Mouse (Mus musculus) intestine, embryonic 16.5 days (tissue): ENCODE results near the gene Ccl9. TPM values are rescaled to one million over a fixed set of nuclear protein-coding genes. Genes with fewer than 3 reads are reported as not detected.

ENCODE experiments used
- ATAC-seq: fragments of 200-750 bp; cut with Nextera tagmentation; 2 replicates; pipeline ENCODE4 v1.8.0; 2017; ENCODE audit warnings: moderate TSS enrichment, moderate library complexity
- H3K27ac ChIP-seq: fragments of 300-500 bp; sonication (generic); 2 replicates; pipeline ENCODE4 v1.5.1; 2014; ENCODE audit warnings: mild to moderate bottlenecking, low read length
- H3K27me3 ChIP-seq: fragments of 300-500 bp; sonication (generic); replicated peaks from 2 replicates; pipeline ENCODE4 v1.6.1; 2014; ENCODE audit warnings: low read length, control low read depth, mixed read lengths; ENCODE audit not compliant: control insufficient read depth, insufficient read depth
- H3K36me3 ChIP-seq: fragments of 300-500 bp; sonication (generic); 2 replicates; pipeline ENCODE4 v1.6.1; 2014; ENCODE audit warnings: low read length, control low read depth; ENCODE audit not compliant: control insufficient read depth, insufficient read depth
- H3K4me1 ChIP-seq: fragments of 300-500 bp; sonication (generic); 2 replicates; pipeline ENCODE4 v1.6.1; 2014; ENCODE audit warnings: low read length, control low read depth, mixed read lengths; ENCODE audit not compliant: control insufficient read depth, insufficient read depth
- H3K4me2 ChIP-seq: fragments of 300-500 bp; sonication (generic); 2 replicates; pipeline ENCODE4 v1.6.1; 2014; ENCODE audit warnings: low read depth, low read length, control low read depth
- H3K4me3 ChIP-seq: fragments of 300-500 bp; sonication (generic); 2 replicates; pipeline ENCODE4 v1.5.1; 2014; ENCODE audit warnings: mild to moderate bottlenecking, low read length
- H3K9ac ChIP-seq: fragments of 300-500 bp; sonication (generic); 2 replicates; pipeline ENCODE4 v1.6.1; 2014; ENCODE audit warnings: low read depth, low read length
- H3K9me3 ChIP-seq: fragments of 300-500 bp; sonication (generic); 2 replicates; pipeline ENCODE4 v1.6.1; 2016; ENCODE audit warnings: low read length, control low read depth; ENCODE audit not compliant: control insufficient read depth
- WGBS: fragments of 180-500 bp; shearing (Covaris S2); extraction: QIAGEN DNeasy Blood & Tissue Kit; methylation state at CpG from one replicate; pipeline ENCODE4 v1.1.7; 2014; 5-methylcytosine and 5-hydroxymethylcytosine counted together
- polyA plus RNA-seq: library from polyadenylated mRNA; unstranded; fragments of >200 nt; fragmentation: Nextera tagmentation; extraction: Ambion mirVana; gene quantifications from 2 replicates; pipeline ENCODE4 v1.2.1, GENCODE M21; 2015

The Ccl9 gene
- polyA plus RNA-seq, 1 experiment from 2014 or later = 52.6 TPM

DNA sequence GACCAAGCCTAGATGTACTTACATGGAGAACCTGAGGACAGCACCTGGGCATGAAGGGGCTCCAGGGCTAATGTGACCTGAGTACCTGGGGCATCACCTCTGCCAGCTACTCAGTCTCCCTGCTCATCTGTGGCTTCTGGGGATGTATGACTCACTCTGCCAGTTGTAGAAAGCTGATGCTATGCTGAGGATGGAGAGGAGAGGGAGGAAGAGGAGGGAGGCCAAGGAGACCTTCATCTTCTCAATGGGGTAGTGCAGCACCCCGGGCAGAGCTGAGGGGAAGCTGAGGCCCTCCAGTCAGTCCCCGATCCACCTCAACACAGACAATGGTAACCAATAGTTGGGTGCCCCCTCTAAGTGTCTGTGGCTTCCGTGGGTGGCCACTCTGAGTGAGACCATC is 9.7 kb downstream of the Ccl9 start:
- Histone ChIP-seq H3K27me3 (no peaks in the 10 kb centered on the region), H3K4me2 (no peak overlapping the region), H3K4me1 (no peaks in the 10 kb centered on the region), H3K36me3 (no peaks in the 10 kb centered on the region), H3K9me3 (no peaks in the 10 kb centered on the region), H3K9ac (no peak overlapping the region), H3K27ac (no peak overlapping the region), H3K4me3 (no peak overlapping the region)
- WGBS = 88% methylated on average over 3 of the region's 3 CpGs
- ATAC-seq = no peak

DNA sequence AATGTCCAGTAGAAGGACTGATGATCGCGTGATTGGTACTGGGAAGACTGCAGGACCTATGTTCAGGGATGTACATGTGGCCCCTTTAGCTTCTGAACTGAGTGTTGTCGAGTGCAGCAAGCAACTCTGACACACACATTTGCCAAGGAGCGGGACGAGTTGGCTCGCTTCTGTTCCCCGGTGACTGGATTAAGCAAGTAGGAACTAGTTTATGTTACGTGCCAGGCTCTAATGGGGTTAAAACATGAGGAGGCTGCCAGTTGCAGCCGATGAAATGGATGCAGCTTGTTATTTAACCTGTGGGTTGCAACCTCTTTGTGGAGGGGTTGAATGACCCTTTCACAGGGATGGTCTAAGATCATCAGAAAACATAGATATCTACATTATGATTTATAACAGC is 10.4 kb downstream of the Ccl9 start:
- Histone ChIP-seq H3K27ac (no peak overlapping the region), H3K36me3 (no peaks in the 10 kb centered on the region), H3K4me2 (no peak overlapping the region), H3K9me3 (no peaks in the 10 kb centered on the region), H3K27me3 (no peaks in the 10 kb centered on the region), H3K4me1 (no peaks in the 10 kb centered on the region), H3K9ac (no peak overlapping the region), H3K4me3 (no peak overlapping the region)
- 91% methylated on average over 9 of the region's 9 CpGs for WGBS
- no peak for ATAC-seq

DNA sequence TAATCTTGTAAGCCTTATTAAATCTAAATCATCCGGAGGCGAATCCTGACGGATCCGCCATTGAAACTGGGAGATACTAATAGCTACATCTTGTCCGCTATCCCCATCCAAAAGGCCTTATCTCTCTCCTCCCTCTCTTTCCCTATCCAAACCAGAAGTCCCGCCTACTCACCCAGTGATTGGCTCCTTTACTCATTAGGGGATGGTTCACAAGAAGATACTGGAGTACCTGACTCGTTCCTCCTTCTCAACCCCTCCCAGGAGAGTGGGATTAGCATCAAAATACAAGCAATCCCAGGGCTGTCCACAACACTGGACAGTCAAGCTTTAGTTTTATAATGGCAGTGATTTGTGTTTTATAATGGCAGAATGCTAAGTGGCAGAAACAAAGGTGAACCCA is 11.1 kb downstream of the Ccl9 start:
- ATAC-seq = no peak
- Histone ChIP-seq H3K27me3 (no peaks in the 10 kb centered on the region), H3K9me3 (no peaks in the 10 kb centered on the region), H3K4me3 (no peak overlapping the region), H3K4me1 (no peaks in the 10 kb centered on the region), H3K9ac (no peak overlapping the region), H3K36me3 (no peaks in the 10 kb centered on the region), H3K4me2 (no peak overlapping the region), H3K27ac (no peak overlapping the region)
- 79% methylated on average over 7 of the region's 7 CpGs for WGBS

DNA sequence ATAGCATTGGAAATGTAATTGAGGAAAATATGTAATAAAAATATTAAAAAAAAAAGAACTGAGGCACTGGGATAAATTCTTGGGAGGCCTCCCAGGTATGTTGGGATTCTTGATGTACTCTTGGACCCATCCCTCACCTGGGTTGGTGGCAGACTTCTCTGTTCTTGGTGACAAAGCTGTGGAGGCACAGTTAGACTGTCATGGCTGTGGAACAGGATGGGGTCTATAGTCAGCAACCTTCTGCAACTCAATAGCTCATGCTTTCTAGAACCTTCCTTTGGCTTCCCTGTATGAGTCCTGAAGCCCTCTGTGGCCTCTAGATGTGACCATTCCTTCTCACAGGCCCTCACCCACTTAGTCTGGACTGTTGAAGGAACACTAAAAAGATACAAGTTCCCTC is 11.8 kb downstream of the Ccl9 start:
- Histone ChIP-seq H3K36me3 (no peaks in the 10 kb centered on the region), H3K4me1 (no peaks in the 10 kb centered on the region), H3K27me3 (no peaks in the 10 kb centered on the region), H3K9me3 (no peaks in the 10 kb centered on the region), H3K4me3 (no peak overlapping the region), H3K9ac (no peak overlapping the region), H3K4me2 (no peak overlapping the region), H3K27ac (no peak overlapping the region)
- no peak for ATAC-seq

DNA sequence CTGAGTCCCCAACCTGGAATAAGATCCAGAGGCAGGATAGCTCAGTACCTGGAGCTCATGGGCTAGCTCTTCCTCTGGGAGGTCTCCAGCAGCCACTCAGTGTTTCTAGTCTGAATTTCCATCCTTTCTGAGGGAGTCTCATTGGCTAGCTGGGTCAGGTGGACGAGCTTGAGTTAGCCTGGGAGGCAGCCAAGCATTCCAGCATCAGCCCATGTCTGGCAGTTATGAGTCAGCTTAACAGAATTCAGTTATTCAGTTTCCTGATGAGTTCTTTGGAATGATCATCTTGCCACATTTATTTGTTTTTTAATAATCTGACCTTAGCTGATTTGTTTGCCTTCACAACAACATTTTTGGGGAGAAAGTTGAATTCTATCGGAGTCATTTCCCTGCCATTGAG is 14.7 kb downstream of the Ccl9 start:
- no peaks in the 10 kb centered on the region for H3K36me3 ChIP-seq
- WGBS = 62% methylated on average over 2 of the region's 2 CpGs
- no peaks in the 10 kb centered on the region for H3K27me3 ChIP-seq
- no peak for ATAC-seq
- no peak overlapping the region for H3K9ac ChIP-seq
- no peak overlapping the region for H3K27ac ChIP-seq
- no peaks in the 10 kb centered on the region for H3K9me3 ChIP-seq
- H3K4me3 ChIP-seq = no peak overlapping the region
- H3K4me2 ChIP-seq = no peak overlapping the region
- H3K4me1 ChIP-seq = no peaks in the 10 kb centered on the region

DNA sequence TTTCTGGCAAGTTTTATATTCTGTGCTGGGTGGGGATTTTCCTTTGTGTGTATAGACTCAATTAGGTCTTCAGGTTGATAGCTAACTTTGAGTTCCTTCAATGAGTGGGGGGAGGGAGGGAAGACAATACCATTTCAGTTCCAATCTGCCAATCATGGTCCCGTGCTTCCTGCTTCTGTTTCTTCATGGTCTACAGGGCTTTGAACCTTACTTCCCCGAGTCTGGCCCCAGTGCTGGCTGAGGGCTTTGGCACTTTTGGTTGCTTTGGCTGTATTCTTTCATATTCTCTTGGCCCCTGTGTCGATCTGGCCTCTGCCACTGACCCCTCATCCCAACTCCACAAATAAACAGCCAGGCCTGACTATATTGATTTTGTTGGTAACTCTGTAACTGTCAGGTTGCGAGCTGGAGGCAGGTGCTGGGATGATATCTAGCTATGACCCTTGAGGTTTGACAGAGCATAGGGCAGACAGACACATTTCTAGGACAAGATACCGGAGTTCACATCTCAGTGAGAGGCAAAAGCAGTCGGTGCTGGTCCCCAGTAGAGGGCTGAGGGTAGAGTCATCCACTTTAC is 16.0 kb downstream of the Ccl9 start:
- no peaks in the 10 kb centered on the region for H3K27me3 ChIP-seq
- H3K9me3 ChIP-seq = no peaks in the 10 kb centered on the region
- no peak overlapping the region for H3K9ac ChIP-seq
- 60% methylated on average over 6 of the region's 6 CpGs for WGBS
- H3K4me3 ChIP-seq = no peak overlapping the region
- no peaks in the 10 kb centered on the region for H3K36me3 ChIP-seq
- no peaks in the 10 kb centered on the region for H3K4me1 ChIP-seq
- no peak for ATAC-seq
- H3K4me2 ChIP-seq = no peak overlapping the region
- no peak overlapping the region for H3K27ac ChIP-seq

DNA sequence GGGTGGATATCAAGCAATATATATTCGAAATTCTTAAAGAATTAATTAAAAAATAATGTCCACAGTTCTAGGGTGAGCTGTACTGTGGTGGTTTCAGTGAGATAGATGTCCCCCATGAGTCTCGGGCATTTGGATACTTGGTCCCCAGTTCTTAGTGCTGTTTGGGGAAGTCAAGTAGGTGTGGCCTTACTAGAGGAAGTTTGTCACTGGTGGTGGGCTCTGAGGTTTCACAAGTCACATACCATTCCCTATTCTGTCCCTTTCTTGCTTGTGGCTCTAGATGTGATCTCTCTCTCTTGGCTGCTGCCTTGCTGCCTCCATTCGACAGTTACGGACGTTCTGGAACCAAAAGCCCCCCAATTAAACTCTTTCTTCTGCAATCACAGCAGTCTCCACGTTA is 18.0 kb downstream of the Ccl9 start:
- H3K4me1 ChIP-seq = 0 out of 2 replicates have a peak, but pooled peaks cover 2% of the 10 kb centered on the region
- H3K36me3 ChIP-seq = no peaks in the 10 kb centered on the region
- no peak for ATAC-seq
- H3K27ac ChIP-seq = no peak overlapping the region
- H3K9me3 ChIP-seq = no peaks in the 10 kb centered on the region
- 78% methylated on average over 6 of the region's 6 CpGs for WGBS
- H3K4me3 ChIP-seq = no peak overlapping the region
- no peak overlapping the region for H3K4me2 ChIP-seq
- no peaks in the 10 kb centered on the region for H3K27me3 ChIP-seq
- no peak overlapping the region for H3K9ac ChIP-seq

DNA sequence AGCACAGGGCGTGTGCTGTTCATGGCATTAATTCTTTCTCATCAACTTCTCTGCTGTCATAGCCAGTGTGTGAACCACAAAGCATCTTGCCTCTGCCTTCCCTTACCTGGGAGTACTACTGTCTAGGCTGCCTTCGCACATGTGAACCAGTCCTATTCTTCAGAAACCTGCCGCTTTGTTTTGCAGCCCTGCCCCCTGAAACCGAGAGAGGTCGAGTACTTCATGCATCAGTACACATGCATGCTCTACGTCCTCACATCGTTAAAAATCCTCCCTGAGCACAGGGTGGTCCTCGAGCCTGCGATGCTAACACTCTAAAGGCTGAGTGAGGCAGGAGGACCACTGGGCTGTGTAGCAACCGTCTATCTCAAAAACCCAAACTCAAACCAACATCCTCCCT is 21.4 kb downstream of the Ccl9 start:
- no peaks in the 10 kb centered on the region for H3K27me3 ChIP-seq
- H3K4me3 ChIP-seq = no peak overlapping the region
- no peaks in the 10 kb centered on the region for H3K9me3 ChIP-seq
- ATAC-seq = no peak
- H3K4me1 ChIP-seq = 0 out of 2 replicates have a peak, but pooled peaks cover 2% of the 10 kb centered on the region
- H3K9ac ChIP-seq = no peak overlapping the region
- H3K4me2 ChIP-seq = no peak overlapping the region
- no peaks in the 10 kb centered on the region for H3K36me3 ChIP-seq
- WGBS = 71% methylated on average over 10 of the region's 10 CpGs
- no peak overlapping the region for H3K27ac ChIP-seq

DNA sequence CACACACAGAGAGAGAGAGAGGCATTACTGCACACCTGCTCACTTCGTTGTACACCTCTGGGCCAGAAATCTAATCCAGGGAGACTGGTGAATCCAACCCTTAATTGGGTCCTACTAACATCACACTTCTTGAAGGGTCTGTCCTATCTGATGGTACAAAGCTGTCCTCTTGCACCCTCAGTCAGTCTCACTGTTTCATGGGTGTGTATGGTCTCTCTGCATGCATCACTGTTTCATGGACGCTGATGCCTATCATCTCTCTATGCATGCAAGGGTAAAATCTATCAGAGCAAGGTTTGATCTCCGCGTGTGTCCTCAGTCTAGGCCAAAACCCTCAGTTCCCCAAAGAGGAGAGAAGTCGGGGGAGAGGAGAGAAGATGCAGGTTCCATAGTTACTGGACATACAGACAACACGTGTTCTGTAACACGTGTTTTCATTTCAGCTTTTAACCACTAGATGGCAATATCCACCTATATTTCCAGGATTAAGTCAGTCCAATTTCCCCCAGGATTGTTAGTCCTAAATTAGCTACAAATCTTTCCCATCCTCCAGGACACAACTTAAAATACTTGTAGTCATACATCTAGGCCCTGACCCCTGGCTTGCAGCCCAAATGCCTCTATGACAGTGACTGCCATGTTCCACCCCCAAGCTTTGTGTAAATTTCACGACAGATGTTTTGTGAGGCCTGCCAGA is 22.2 kb downstream of the Ccl9 start:
- WGBS = 24% methylated on average over 8 of the region's 8 CpGs
- no peak overlapping the region for H3K4me2 ChIP-seq
- no peak overlapping the region for H3K4me3 ChIP-seq
- H3K9ac ChIP-seq = no peak overlapping the region
- no peaks in the 10 kb centered on the region for H3K27me3 ChIP-seq
- no peak overlapping the region for H3K27ac ChIP-seq
- peak; percentile 36 for ATAC-seq
- 0 out of 2 replicates have a peak, but pooled peaks cover 2% of the 10 kb centered on the region for H3K4me1 ChIP-seq
- H3K36me3 ChIP-seq = no peaks in the 10 kb centered on the region
- H3K9me3 ChIP-seq = no peaks in the 10 kb centered on the region

DNA sequence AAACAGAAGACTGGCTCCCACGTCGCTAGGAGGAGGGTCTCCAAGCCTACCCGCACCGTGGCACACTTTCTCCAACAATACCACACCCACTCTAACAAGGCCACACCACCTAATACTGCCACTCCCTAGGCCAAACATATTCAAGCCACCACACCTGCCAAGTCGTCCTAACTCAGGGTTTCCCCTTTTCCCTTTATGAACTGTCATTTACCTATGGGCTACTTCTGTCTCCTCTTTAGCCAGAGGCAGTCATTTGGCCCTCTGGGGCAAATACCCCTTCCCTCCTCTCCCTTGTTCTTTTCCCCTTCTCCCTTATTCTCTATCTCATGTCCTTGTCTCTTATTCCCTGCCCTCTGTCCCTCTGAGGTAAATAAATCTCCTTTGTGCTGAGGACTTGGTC is 26.8 kb downstream of the Ccl9 start:
- Histone ChIP-seq H3K27me3 (no peaks in the 10 kb centered on the region), H3K4me1 (0 out of 2 replicates have a peak, but pooled peaks cover 2% of the 10 kb centered on the region)
- 72% methylated on average over 5 of the region's 5 CpGs for WGBS

More for the DNA sequence above, 26.8 kb downstream of the Ccl9 start:
- ATAC-seq = no peak
- H3K27ac ChIP-seq = no peak overlapping the region
- H3K9me3 ChIP-seq = no peaks in the 10 kb centered on the region
- no peaks in the 10 kb centered on the region for H3K36me3 ChIP-seq
- H3K9ac ChIP-seq = no peak overlapping the region
- no peak overlapping the region for H3K4me2 ChIP-seq
- H3K4me3 ChIP-seq = no peak overlapping the region
